Mouse (Mus musculus) lung, embryonic 16.5 days (tissue): ENCODE results near the gene Blcap. TPM values are rescaled to one million over a fixed set of nuclear protein-coding genes. Genes with fewer than 3 reads are reported as not detected.

Experiments
- ATAC-seq: fragments of 200-750 bp; cut with Nextera tagmentation; 2 replicates; pipeline ENCODE4 v1.8.0; 2017; ENCODE audit warnings: low read depth, mild to moderate bottlenecking, moderate library complexity
- H3K27ac ChIP-seq: fragments of 300-500 bp; sonication (generic); 2 replicates; pipeline ENCODE4 v1.5.1; 2014; ENCODE audit warnings: mild to moderate bottlenecking, control low read depth, low read length
- H3K27me3 ChIP-seq: fragments of 300-500 bp; sonication (generic); 2 replicates; pipeline ENCODE4 v1.6.1; 2014; ENCODE audit warnings: low read depth, low read length, mixed read lengths; ENCODE audit not compliant: control insufficient read depth, insufficient read depth
- H3K36me3 ChIP-seq: fragments of 300-500 bp; sonication (generic); 2 replicates; pipeline ENCODE4 v1.6.1; 2014; ENCODE audit warnings: low read length; ENCODE audit not compliant: control insufficient read depth, insufficient read depth
- H3K4me1 ChIP-seq: fragments of 300-500 bp; sonication (generic); replicated peaks from 2 replicates; pipeline ENCODE4 v1.6.1; 2014; ENCODE audit warnings: low read length, mixed read lengths; ENCODE audit not compliant: control insufficient read depth, insufficient read depth
- H3K4me2 ChIP-seq: fragments of 300-500 bp; sonication (generic); 2 replicates; pipeline ENCODE4 v1.6.1; 2014; ENCODE audit warnings: low read depth, low read length, control low read depth
- H3K4me3 ChIP-seq: fragments of 300-500 bp; sonication (generic); 2 replicates; pipeline ENCODE4 v1.5.1; 2014; ENCODE audit warnings: mild to moderate bottlenecking, low read length, control low read depth
- H3K9ac ChIP-seq: fragments of 300-500 bp; sonication (generic); 2 replicates; pipeline ENCODE4 v1.6.1; 2014; ENCODE audit warnings: low read length, control low read depth
- H3K9me3 ChIP-seq: fragments of 300-500 bp; sonication (generic); 2 replicates; pipeline ENCODE4 v1.6.1; 2016; ENCODE audit warnings: low read length; ENCODE audit not compliant: control insufficient read depth
- whole genome bisulfite sequencing: fragments of 180-500 bp; shearing (Covaris S2); extraction: QIAGEN DNeasy Blood & Tissue Kit; methylation state at CpG from one replicate; pipeline ENCODE4 v1.1.7; 2014; 5-methylcytosine and 5-hydroxymethylcytosine counted together
- polyA plus RNA-seq: library from polyadenylated mRNA; unstranded; fragments of >200 nt; fragmentation: Nextera tagmentation; extraction: Ambion mirVana; gene quantifications from 2 replicates; pipeline ENCODE4 v1.2.1, GENCODE M21; 2015

The Blcap gene
- polyA plus RNA-seq, 1 experiment from 2014 or later = 56.2 TPM

GRCm38 (mm10) chr2:157561165-157561836, 9.8 kb downstream of the Blcap start:
- peaks cover 40% of the 10 kb centered on the region for H3K9me3 ChIP-seq
- peak; percentile 83 for ATAC-seq
- peak overlapping the region; percentile 61 for H3K4me2 ChIP-seq
- peak overlapping the region; percentile 38 for H3K27ac ChIP-seq
- WGBS = 49% methylated on average over 27 of the region's 27 CpGs
- H3K4me1 ChIP-seq = peaks cover 12% of the 10 kb centered on the region
- peak overlapping the region; percentile 58 for H3K9ac ChIP-seq
- peaks cover 34% of the 10 kb centered on the region for H3K36me3 ChIP-seq
- H3K4me3 ChIP-seq = peak overlapping the region; percentile 40
- H3K27me3 ChIP-seq = no peaks in the 10 kb centered on the region

GRCm38 (mm10) chr2:157560302-157560701, 10.8 kb downstream of the Blcap start:
- H3K4me1 ChIP-seq = peaks cover 18% of the 10 kb centered on the region
- peaks cover 40% of the 10 kb centered on the region for H3K9me3 ChIP-seq
- WGBS = 36% methylated on average over 33 of the region's 33 CpGs
- H3K9ac ChIP-seq = peak overlapping the region; percentile 69
- peak overlapping the region; percentile 61 for H3K4me2 ChIP-seq
- ATAC-seq = 0 out of 2 replicates have a peak, but pooled peaks have one; percentile 9
- peaks cover 35% of the 10 kb centered on the region for H3K36me3 ChIP-seq
- peak overlapping the region; percentile 54 for H3K4me3 ChIP-seq
- peak overlapping the region; percentile 66 for H3K27ac ChIP-seq
- no peaks in the 10 kb centered on the region for H3K27me3 ChIP-seq

GRCm38 (mm10) chr2:157559858-157560257, 11.2 kb downstream of the Blcap start, which contains the start of gene Nnat:
TSS of gene Nnat (plus strand) at chr2:157560078.
- H3K4me3 ChIP-seq = peak within 1 kb of the TSS; percentile 54
- H3K27ac ChIP-seq = peak within 1 kb of the TSS; percentile 66
- 59% methylated on average over 27 of the region's 27 CpGs for WGBS
- H3K4me2 ChIP-seq = peak within 1 kb of the TSS; percentile 61
- H3K27me3 ChIP-seq = no peaks in the 10 kb centered on the region
- H3K4me1 ChIP-seq = peaks cover 18% of the 10 kb centered on the region
- peak within 1 kb of the TSS; percentile 69 for H3K9ac ChIP-seq
- H3K9me3 ChIP-seq = peaks cover 40% of the 10 kb centered on the region
- H3K36me3 ChIP-seq = peaks cover 35% of the 10 kb centered on the region
- peak; percentile 24; the same call in 1 of the 2 replicates for ATAC-seq

DNA sequence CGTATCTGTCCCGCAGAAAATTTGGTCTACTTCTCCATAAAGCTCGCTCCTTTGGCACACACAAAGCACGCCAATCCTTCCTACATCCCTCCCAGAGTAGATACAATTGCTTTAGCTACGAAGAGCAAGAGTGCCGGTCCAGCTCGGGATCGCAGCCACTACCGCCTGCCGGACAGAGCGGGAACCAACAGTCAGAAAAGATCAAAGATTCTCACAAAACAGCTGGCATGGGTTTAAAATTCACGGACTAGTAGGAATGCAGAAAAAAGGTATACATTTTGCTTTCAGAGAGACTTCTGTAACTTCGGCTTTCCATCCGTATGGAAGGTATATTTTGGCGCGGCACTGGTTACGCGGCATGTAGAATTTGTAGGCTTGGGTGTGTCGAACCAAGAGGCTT, 11.6 kb downstream of the Blcap start:
- WGBS = 47% methylated on average over 19 of the region's 19 CpGs
- peaks cover 35% of the 10 kb centered on the region for H3K36me3 ChIP-seq
- H3K4me2 ChIP-seq = peak overlapping the region; percentile 61
- peaks cover 18% of the 10 kb centered on the region for H3K4me1 ChIP-seq
- H3K4me3 ChIP-seq = peak overlapping the region; percentile 54
- H3K9me3 ChIP-seq = peaks cover 40% of the 10 kb centered on the region
- H3K9ac ChIP-seq = peak overlapping the region; percentile 69
- 0 out of 2 replicates have a peak overlapping the region, but pooled peaks have one; percentile 20 for H3K27ac ChIP-seq
- ATAC-seq = no peak
- H3K27me3 ChIP-seq = no peaks in the 10 kb centered on the region

DNA sequence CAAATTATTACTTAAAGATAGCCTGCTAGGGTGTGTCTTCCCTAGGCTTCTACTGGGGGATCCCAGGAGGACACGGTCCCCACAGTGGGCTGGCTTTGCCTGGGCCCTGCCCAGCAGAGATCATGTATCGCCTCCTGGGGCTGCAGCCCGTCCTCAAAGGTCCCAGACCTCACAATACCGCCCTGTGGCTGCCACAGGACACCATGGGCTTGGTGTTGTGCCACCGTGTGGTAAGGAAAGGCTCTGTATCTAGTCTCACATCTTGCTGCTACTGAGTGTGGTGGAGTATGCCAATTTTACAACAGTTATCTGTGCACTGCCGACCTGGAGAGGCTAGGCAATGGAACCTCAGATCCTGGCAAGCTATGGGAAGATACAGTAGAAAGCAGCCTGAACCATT, 12.6 kb downstream of the Blcap start:
- H3K36me3 ChIP-seq = peaks cover 35% of the 10 kb centered on the region
- no peak overlapping the region for H3K4me3 ChIP-seq
- peaks cover 16% of the 10 kb centered on the region for H3K4me1 ChIP-seq
- no peaks in the 10 kb centered on the region for H3K27me3 ChIP-seq
- 60% methylated on average over 6 of the region's 6 CpGs for WGBS
- H3K9ac ChIP-seq = no peak overlapping the region
- no peak overlapping the region for H3K4me2 ChIP-seq
- H3K27ac ChIP-seq = no peak overlapping the region
- no peak for ATAC-seq
- peaks cover 40% of the 10 kb centered on the region for H3K9me3 ChIP-seq

DNA sequence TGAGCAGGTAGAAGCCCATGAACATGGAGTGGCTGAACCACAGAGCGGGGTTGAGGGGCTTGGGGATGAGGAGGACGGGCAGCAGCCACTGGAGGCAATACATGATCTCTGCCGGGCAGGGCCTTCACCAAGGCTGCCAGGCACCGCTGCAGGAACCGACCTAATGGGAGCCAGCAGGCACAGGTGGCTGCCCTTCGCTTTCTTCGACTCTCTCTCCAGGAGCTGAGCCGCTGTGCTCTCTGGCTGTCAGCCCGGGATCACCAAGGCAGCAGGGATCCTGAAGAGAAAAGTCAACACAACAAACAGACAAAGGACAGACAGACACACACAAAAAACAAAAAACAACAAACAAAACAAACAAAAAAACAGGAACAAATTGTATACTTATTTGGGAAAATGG, 13.0 kb downstream of the Blcap start:
- no peak overlapping the region for H3K4me2 ChIP-seq
- H3K4me1 ChIP-seq = peaks cover 16% of the 10 kb centered on the region
- H3K27ac ChIP-seq = no peak overlapping the region
- H3K36me3 ChIP-seq = peaks cover 35% of the 10 kb centered on the region
- H3K9ac ChIP-seq = no peak overlapping the region
- ATAC-seq = no peak
- no peak overlapping the region for H3K4me3 ChIP-seq
- peaks cover 40% of the 10 kb centered on the region for H3K9me3 ChIP-seq
- 83% methylated on average over 9 of the region's 9 CpGs for WGBS
- no peaks in the 10 kb centered on the region for H3K27me3 ChIP-seq

DNA sequence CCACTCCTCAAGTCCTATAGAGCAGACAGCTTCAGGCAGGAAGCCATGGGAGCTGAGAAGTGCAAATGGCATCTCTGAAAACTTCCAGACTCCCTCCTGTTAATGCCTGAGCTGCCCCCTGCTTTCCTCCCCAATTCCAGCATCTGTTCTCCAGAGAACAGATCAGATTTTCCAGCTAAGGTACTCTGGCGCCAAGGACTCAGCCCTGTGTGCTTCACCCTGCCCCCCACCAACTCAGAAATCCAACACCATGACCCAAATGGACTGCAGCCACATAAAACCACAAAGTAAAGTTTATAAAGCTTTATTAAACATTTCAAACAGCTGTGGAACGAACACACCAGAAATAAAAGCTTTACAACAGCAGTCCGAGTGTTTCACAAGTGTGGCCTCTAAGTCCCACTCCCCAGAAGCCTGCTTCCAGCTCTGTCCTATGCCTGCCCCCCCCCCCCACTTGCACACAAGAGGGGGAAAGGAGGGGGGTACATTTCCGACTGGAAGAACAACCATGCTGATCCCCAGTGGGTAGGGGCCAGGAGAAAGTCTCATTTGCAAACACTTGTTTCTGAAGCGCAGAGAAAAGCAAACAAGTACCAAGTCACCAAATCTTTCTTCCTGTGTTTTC, 14.9 kb downstream of the Blcap start:
- WGBS = 36% methylated on average over 5 of the region's 5 CpGs
- H3K9ac ChIP-seq = no peak overlapping the region
- H3K4me3 ChIP-seq = no peak overlapping the region
- H3K4me2 ChIP-seq = no peak overlapping the region
- no peaks in the 10 kb centered on the region for H3K27me3 ChIP-seq
- ATAC-seq = peak; percentile 42
- H3K9me3 ChIP-seq = peaks cover 28% of the 10 kb centered on the region
- H3K27ac ChIP-seq = peak overlapping the region; percentile 80
- H3K4me1 ChIP-seq = peaks cover 21% of the 10 kb centered on the region
- H3K36me3 ChIP-seq = peaks cover 23% of the 10 kb centered on the region

DNA sequence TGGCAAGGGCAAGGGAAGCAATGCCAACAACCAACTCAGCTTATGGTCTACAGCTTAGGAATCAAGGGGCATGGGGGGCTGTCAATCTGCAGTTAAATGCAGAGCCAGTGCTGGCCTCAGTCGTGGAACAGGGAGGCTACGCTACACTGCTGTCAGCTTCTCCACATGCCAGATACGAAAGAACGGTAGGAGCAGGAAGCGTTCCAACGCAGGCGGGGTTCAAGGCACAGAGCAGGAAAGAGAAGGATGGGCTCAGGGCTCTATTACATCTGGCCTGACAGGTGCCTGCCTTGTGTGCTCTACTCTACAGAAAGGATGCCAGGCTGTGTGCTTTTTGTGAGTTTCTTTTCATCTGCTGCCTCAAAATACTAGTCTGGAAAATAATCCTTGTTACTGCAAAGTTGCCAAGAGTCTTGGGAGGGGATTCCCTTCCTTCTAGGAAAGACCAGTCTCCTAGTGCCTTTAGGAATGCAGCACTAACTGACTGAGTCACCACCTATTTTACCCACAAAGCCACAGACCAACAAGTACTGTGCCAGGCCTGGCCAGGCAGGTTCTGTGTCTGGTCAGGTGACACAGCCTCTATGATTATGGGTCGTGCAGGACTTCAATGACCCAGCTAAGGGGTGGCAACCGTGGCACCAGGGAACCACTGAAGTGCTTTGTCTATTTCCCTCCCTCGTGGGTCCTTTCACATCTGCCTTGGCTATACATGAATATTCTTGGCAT, 18.8 kb downstream of the Blcap start:
- Histone ChIP-seq H3K4me1 (peaks cover 21% of the 10 kb centered on the region), H3K9me3 (no peaks in the 10 kb centered on the region), H3K9ac (no peak overlapping the region), H3K27ac (0 out of 2 replicates have a peak overlapping the region, but pooled peaks have one; percentile 9), H3K27me3 (no peaks in the 10 kb centered on the region), H3K4me2 (no peak overlapping the region), H3K36me3 (peaks cover 6% of the 10 kb centered on the region), H3K4me3 (no peak overlapping the region)
- peak; percentile 59 for ATAC-seq
- 69% methylated on average over 10 of the region's 10 CpGs for WGBS

GRCm38 (mm10) chr2:157550292-157550691, 20.8 kb downstream of the Blcap start:
- whole genome bisulfite sequencing = 68% methylated on average over 4 of the region's 4 CpGs

More at GRCm38 (mm10) chr2:157550292-157550691, 20.8 kb downstream of the Blcap start:
- Histone ChIP-seq H3K9me3 (no peaks in the 10 kb centered on the region), H3K27ac (no peak overlapping the region), H3K4me1 (peaks cover 17% of the 10 kb centered on the region), H3K9ac (no peak overlapping the region), H3K27me3 (no peaks in the 10 kb centered on the region), H3K4me3 (no peak overlapping the region), H3K36me3 (peaks cover 9% of the 10 kb centered on the region; the same call in 1 of the 2 replicates), H3K4me2 (no peak overlapping the region)
- no peak for ATAC-seq
